Mouse (Mus musculus) kidney, postnatal 36 days (tissue): ENCODE data around the gene Cxcl1.
A peak's percentile ranks its signal among the peaks of the same experiment; 100 is the strongest.
"Not testable (repeated sequence)": the region's sequence is repeated elsewhere in the genome, so short reads cannot be mapped to it uniquely, and the experiment has no call there.

ENCODE experiments used
- DNase-seq, 2 experiments: peaks; one replicate each; pipeline ENCODE4 v3.0.0; 2021 to 2022; ENCODE audit warnings: mixed read lengths in 2 of 2

The Cxcl1 gene

GRCm38 (mm10) chr5:90890519-90891463 is at the start of gene Cxcl1:
Gene Cxcl1 (plus strand): TSS chr5:90891241.
- DNase-seq, result peak; percentile 61 to 76

- peak; percentile 32 to 39 for DNase-seq
Observed at GRCm38 (mm10) chr5:90843891-90844290, 47.1 kb upstream of the Cxcl1 start.

GRCm38 (mm10) chr5:90850096-90850495 is 40.9 kb upstream of the Cxcl1 start:
- DNase-seq, result not testable (repeated sequence)

- not testable (repeated sequence) for DNase-seq
Observed at GRCm38 (mm10) chr5:90851391-90851790, 39.6 kb upstream of the Cxcl1 start.

GRCm38 (mm10) chr5:90853206-90853605 is 37.8 kb upstream of the Cxcl1 start:
- no peak for DNase-seq

- DNase-seq, result no peak
Observed at GRCm38 (mm10) chr5:90855308-90856230, 35.5 kb upstream of the Cxcl1 start.

- no peak for DNase-seq
Observed at GRCm38 (mm10) chr5:90857463-90857862, 33.6 kb upstream of the Cxcl1 start.

- no peak for DNase-seq
Observed at GRCm38 (mm10) chr5:90858429-90858828, 32.6 kb upstream of the Cxcl1 start.

GRCm38 (mm10) chr5:90859031-90859430 is 32.0 kb upstream of the Cxcl1 start:
- no peak for DNase-seq

GRCm38 (mm10) chr5:90861876-90862375 is 29.1 kb upstream of the Cxcl1 start:
- no peak for DNase-seq

GRCm38 (mm10) chr5:90866770-90867169 is 24.3 kb upstream of the Cxcl1 start:
- DNase-seq, result peak in 1 of 2 experiments; percentile 11

GRCm38 (mm10) chr5:90872377-90872776 is 18.7 kb upstream of the Cxcl1 start:
- peak; percentile 60 to 81 for DNase-seq

GRCm38 (mm10) chr5:90876045-90876444 is 15.0 kb upstream of the Cxcl1 start:
- DNase-seq, result peak in 1 of 2 experiments; percentile 15

- no peak for DNase-seq
Observed at GRCm38 (mm10) chr5:90876471-90877172, 14.4 kb upstream of the Cxcl1 start.

- no peak for DNase-seq
Observed at GRCm38 (mm10) chr5:90877173-90877512, 13.9 kb upstream of the Cxcl1 start.

GRCm38 (mm10) chr5:90879307-90880014 is 11.6 kb upstream of the Cxcl1 start:
- DNase-seq, result no peak

- DNase-seq, result no peak
Observed at GRCm38 (mm10) chr5:90880335-90880850, 10.6 kb upstream of the Cxcl1 start.

GRCm38 (mm10) chr5:90881021-90881420 is 10.0 kb upstream of the Cxcl1 start:
- peak; percentile 28 to 40 for DNase-seq

- peak in 1 of 2 experiments; percentile 5 for DNase-seq
Observed at GRCm38 (mm10) chr5:90881682-90882081, 9.4 kb upstream of the Cxcl1 start.

GRCm38 (mm10) chr5:90882146-90882545 is 8.9 kb upstream of the Cxcl1 start:
- no peak for DNase-seq

GRCm38 (mm10) chr5:90884628-90885242 is 6.3 kb upstream of the Cxcl1 start:
- DNase-seq, result peak; percentile 50 to 73
